9 mouse cellular contexts compared by ENCODE assay signal in genomic region chr4:149628372-149628771, GRCm38 (mm10). TPM values are rescaled to one million over a fixed set of nuclear protein-coding genes. Genes with fewer than 3 reads are reported as not detected.
DNase-seq lines count a peak whose midpoint lies in the region; ATAC-seq and TF ChIP-seq lines count a peak whose summit lies in the region.
"Had no signal": no experiment of that assay in that cellular context is flagged by ENCODE, and none has a peak within 500 bp of the region (broad histone marks: within the 10 kb centered on the region; RNA-seq: fewer than 3 reads in every experiment).

No protein-coding gene starts in this region.

- H3K4me2 ChIP-seq in neural tube, embryonic 11.5 days (ENCODE audit: low read depth), result no peak overlapping the region
- H3K4me2 ChIP-seq in heart, embryonic 13.5 days, result 0 out of 2 replicates have a peak overlapping the region, but pooled peaks have one; percentile 28

- peaks cover 2% of the 10 kb centered on the region for H3K36me3 ChIP-seq in neural tube, embryonic 11.5 days (ENCODE audit: control insufficient read depth, insufficient read depth, low read length)
- H3K36me3 ChIP-seq in heart, embryonic 13.5 days, result peaks cover 29% of the 10 kb centered on the region

- no peak for ATAC-seq in neural tube, embryonic 11.5 days (ENCODE audit: insufficient read depth, low FRiP score, low TSS enrichment)
- ATAC-seq in heart, embryonic 13.5 days (ENCODE audit: extremely low read depth, insufficient number of reproducible peaks, low FRiP score, low TSS enrichment), result no peak

- no peaks in the 10 kb centered on the region for H3K9me3 ChIP-seq in neural tube, embryonic 11.5 days (ENCODE audit: control insufficient read depth, low read length)
- no peaks in the 10 kb centered on the region for H3K9me3 ChIP-seq in heart, embryonic 13.5 days

- TF ChIP-seq POLR2A in lung, adult 2 months (IDR thresholded peaks at IDR 0.05; ENCODE audit: borderline replicate concordance, extremely low read depth, low read depth, low read length), result no peak

- H3K27me3 ChIP-seq in neural tube, embryonic 11.5 days (ENCODE audit: control insufficient read depth, insufficient read depth, low read length), result no peaks in the 10 kb centered on the region
- H3K27me3 ChIP-seq in heart, embryonic 13.5 days (replicated peaks), result no peaks in the 10 kb centered on the region

- WGBS in neural tube, embryonic 11.5 days, result 76% methylated on average over 10 of the region's 10 CpGs
- 71% methylated on average over 10 of the region's 10 CpGs for WGBS in heart, embryonic 13.5 days
- 62% methylated on average over 10 of the region's 10 CpGs for WGBS in lung, adult 2 months

- no peak overlapping the region for H3K4me3 ChIP-seq in neural tube, embryonic 11.5 days (ENCODE audit: low read depth, low read length)
- no peak overlapping the region for H3K4me3 ChIP-seq in heart, embryonic 13.5 days
- H3K4me3 ChIP-seq in lung, adult 2 months (replicated peaks; ENCODE audit: extremely low read depth, low read depth, low read length), result no peak overlapping the region
- H3K4me3 ChIP-seq: myocyte had no signal

- DNase-seq in adrenal gland, adult (ENCODE audit: inconsistent age in 2 of 2, low spot score in 1 of 2), result peak; percentile 25 to 60
- DNase-seq in adrenal gland, adult 8-10 months, result no peak
- peak; percentile 40 for DNase-seq in neural tube, embryonic 11.5 days (ENCODE audit: low spot score)
- DNase-seq in neural tube, embryonic 10.5 days (ENCODE audit: extremely low spot score, low spot score), result no peak
- DNase-seq in cerebellum, adult 8-10 months, result peak; percentile 61
- peak; percentile 22 for DNase-seq in lung, adult 2 months
- DNase-seq in spleen, postnatal 14 days (ENCODE audit: low spot score in 2 of 2), result peak; percentile 43 to 63

- no peak overlapping the region for H3K9ac ChIP-seq in neural tube, embryonic 11.5 days (ENCODE audit: low read length)
- H3K9ac ChIP-seq in heart, embryonic 13.5 days, result no peak overlapping the region

- peak; percentile 82 for TF ChIP-seq CTCF in lung, adult 2 months (IDR thresholded peaks at IDR 0.05; ENCODE audit: insufficient read depth, low read length)

- no peak overlapping the region for H3K27ac ChIP-seq in neural tube, embryonic 11.5 days (ENCODE audit: low read depth, low read length)
- peak overlapping the region; percentile 46 for H3K27ac ChIP-seq in heart, embryonic 13.5 days (replicated peaks)

- H3K4me1 ChIP-seq in neural tube, embryonic 11.5 days (ENCODE audit: control insufficient read depth, insufficient read depth, low read length), result no peaks in the 10 kb centered on the region
- H3K4me1 ChIP-seq in heart, embryonic 13.5 days, result no peaks in the 10 kb centered on the region
- H3K4me1 ChIP-seq in lung, adult 2 months (ENCODE audit: control insufficient read depth, insufficient read depth, low read length), result peaks cover 5% of the 10 kb centered on the region

RNA-seq across cellular contexts. Expression of gene Clstn1, which starts 42.1 kb away (rescaled TPM):
- total RNA-seq in adrenal gland, adult 8-10 months (2022), result 100 to 1,000 TPM; 106 to 164 (median 136) TPM
- polyA plus RNA-seq in neural tube, embryonic 11.5 days (2014; fragmentation: Nextera tagmentation; extraction: Ambion mirVana), result 48.6 and 59.9 TPM in 2 replicates
- 9.2 and 13.6 TPM in 2 replicates for polyA plus RNA-seq in heart, embryonic 13.5 days (2015; fragmentation: Nextera tagmentation; extraction: Ambion mirVana)
- polyA plus RNA-seq in lung, adult 2 months (2012; rRNA removed), result 93.8 and 111 TPM in 2 replicates

Comparison
In these comparisons a context has a peak if more than half of its experiments do, and no peak if none do; other contexts are left out.
1. DNase-seq: peak in adrenal gland, adult (2 of 2), neural tube, embryonic 11.5 days (single experiment), cerebellum, adult 8-10 months (single experiment), lung, adult 2 months (single experiment) and spleen, postnatal 14 days (2 of 2); none in adrenal gland, adult 8-10 months (single experiment) and neural tube, embryonic 10.5 days (single experiment).